Mouse (Mus musculus): ENCODE data around the gene Lmf1. TPM values are rescaled to one million over a fixed set of nuclear protein-coding genes. Genes with fewer than 3 reads are reported as not detected.
A peak's percentile ranks its signal among the peaks of the same experiment; 100 is the strongest.

Lmf1 gene
- polyA plus RNA-seq, 1 experiment from 2014 or later = 40.6 TPM

DNA sequence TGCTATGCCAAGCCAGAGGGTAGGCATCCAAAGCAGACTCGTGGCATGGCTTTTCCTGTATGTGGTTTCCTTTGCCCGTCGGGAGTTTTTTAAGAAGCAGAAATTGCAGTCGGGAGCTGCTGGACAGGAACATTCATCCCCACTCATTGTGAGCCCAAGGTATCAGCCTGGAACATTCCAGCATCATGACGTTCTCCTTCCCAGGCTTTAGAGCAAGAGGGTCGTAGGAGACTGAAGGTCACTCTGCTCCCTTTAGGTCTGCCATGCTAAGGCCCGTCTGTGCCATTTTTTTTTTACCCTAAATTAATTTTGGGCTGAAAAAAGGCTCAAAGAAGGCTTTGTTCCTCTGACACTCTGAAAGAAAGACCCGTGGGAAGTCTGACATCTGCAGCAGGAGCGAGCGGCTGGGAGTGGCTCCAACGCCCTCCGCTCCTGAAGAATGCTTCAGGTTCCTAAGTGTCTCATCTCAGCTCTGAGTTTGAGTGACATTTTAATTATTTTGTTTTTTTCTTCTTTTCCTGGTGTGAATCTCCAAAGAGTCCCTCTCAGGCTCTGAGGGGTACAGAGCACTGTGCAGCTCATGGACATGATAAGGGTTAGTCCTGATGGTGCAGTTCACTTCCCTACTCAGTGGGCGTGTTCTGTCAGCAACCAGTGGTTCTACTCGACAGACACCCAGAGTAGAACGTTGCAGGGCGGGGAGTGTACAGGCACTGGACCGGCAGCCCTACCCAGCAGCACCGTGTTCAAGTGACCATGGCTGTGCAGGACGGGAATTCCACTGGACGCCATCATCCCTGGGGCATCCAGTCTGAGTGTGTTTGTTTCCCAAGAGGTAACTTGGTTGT lies 47.5 kb downstream of the Lmf1 start:
- ATAC-seq = peak; percentile 60
- Histone ChIP-seq H3K9ac (ENCODE audit: low read depth, low read length) (no peak overlapping the region), H3K36me3 (ENCODE audit: control insufficient read depth, insufficient read depth, low read length) (no peaks in the 10 kb centered on the region), H3K4me2 (ENCODE audit: low read depth, low read length) (no peak overlapping the region), H3K4me3 (ENCODE audit: low read length) (no peak overlapping the region), H3K9me3 (ENCODE audit: control insufficient read depth, low read length) (no peaks in the 10 kb centered on the region), H3K27me3 (replicated peaks; ENCODE audit: control insufficient read depth, insufficient read depth, low read length) (no peaks in the 10 kb centered on the region), H3K4me1 (ENCODE audit: control insufficient read depth, insufficient read depth, low read length) (no peaks in the 10 kb centered on the region), H3K27ac (ENCODE audit: low read length) (peak overlapping the region; percentile 33; the same call in 1 of the 2 replicates)
- 69% methylated on average over 20 of the region's 20 CpGs for WGBS

DNA sequence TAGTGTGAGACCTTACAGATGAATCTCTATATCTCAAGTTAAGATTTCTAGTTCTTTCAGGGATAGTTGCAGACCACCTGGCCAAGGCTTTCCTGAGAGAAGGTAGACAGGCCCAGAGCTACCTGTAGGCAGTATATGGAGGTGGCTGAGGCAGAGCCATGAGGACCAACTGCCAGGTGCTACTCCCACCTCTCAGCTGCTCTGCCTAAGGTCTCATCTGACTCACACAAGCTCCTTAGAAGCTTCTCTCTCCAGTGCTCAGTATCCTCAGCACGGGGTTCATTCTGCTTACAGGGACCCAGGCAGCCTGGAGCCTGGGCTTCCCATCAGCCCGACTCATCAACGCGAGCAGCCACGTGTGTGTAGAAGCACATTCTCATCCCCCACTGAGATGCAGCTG lies 51.4 kb downstream of the Lmf1 start:
- no peaks in the 10 kb centered on the region for H3K27me3 ChIP-seq (replicated peaks; ENCODE audit: control insufficient read depth, insufficient read depth, low read length)
- H3K27ac ChIP-seq (ENCODE audit: low read length) = no peak overlapping the region
- H3K4me3 ChIP-seq (ENCODE audit: low read length) = no peak overlapping the region
- H3K9ac ChIP-seq (ENCODE audit: low read depth, low read length) = no peak overlapping the region
- H3K4me2 ChIP-seq (ENCODE audit: low read depth, low read length) = no peak overlapping the region
- H3K36me3 ChIP-seq (ENCODE audit: control insufficient read depth, insufficient read depth, low read length) = 0 out of 2 replicates have a peak, but pooled peaks cover 4% of the 10 kb centered on the region
- no peaks in the 10 kb centered on the region; the same call in 1 of the 2 replicates for H3K4me1 ChIP-seq (ENCODE audit: control insufficient read depth, insufficient read depth, low read length)
- no peaks in the 10 kb centered on the region for H3K9me3 ChIP-seq (ENCODE audit: control insufficient read depth, low read length)
- no peak for ATAC-seq
- WGBS = 85% methylated on average over 5 of the region's 5 CpGs

DNA sequence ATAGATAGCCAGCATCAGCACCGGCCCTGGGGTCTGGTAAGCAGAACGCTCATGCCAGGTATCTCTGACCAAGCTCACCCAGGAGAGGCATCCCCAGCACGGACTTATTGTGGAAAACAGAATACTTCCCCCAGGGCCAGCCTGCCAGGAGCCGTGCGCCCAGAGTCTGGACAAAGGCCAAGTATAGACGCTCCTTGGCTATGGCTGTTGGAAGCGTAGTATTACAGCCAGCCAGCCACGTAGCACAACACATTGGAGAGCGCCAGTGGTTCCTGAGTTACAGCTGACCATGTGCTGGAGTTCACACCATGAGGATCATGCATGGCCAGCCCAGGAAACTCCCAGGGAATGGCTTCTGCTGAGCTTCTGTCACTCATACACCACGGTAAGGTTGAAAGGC lies 55.2 kb downstream of the Lmf1 start:
- WGBS = 80% methylated on average over 10 of the region's 10 CpGs
- H3K9me3 ChIP-seq (ENCODE audit: control insufficient read depth, low read length) = no peaks in the 10 kb centered on the region

DNA sequence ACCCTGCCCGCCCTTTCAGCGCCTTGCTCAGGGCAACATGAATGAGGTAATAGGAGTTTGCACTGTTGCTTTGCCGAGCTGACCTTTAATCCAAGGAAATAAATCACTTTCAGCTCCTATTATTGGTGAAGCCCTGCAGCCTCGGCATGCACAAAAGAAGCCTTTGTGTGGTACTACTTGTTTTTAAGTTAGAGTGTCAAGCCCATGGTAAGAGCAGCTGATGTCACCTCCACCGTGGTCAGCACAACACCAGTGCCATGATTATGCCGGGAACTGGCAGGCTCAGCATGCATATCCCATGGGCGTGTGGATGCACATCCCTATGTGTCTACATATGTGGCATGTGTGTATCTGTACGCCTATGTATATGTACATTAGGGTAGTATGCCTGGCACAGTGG lies 56.5 kb downstream of the Lmf1 start:
- peak; percentile 38; the same call in 1 of the 2 replicates for ATAC-seq
- no peak overlapping the region for H3K27ac ChIP-seq (ENCODE audit: low read length)
- no peak overlapping the region for H3K4me2 ChIP-seq (ENCODE audit: low read depth, low read length)
- no peaks in the 10 kb centered on the region for H3K9me3 ChIP-seq (ENCODE audit: control insufficient read depth, low read length)
- H3K36me3 ChIP-seq (ENCODE audit: control insufficient read depth, insufficient read depth, low read length) = 0 out of 2 replicates have a peak, but pooled peaks cover 4% of the 10 kb centered on the region
- H3K27me3 ChIP-seq (replicated peaks; ENCODE audit: control insufficient read depth, insufficient read depth, low read length) = no peaks in the 10 kb centered on the region
- peaks cover 4% of the 10 kb centered on the region; the same call in 1 of the 2 replicates for H3K4me1 ChIP-seq (ENCODE audit: control insufficient read depth, insufficient read depth, low read length)
- 40% methylated on average over 8 of the region's 8 CpGs for WGBS
- H3K4me3 ChIP-seq (ENCODE audit: low read length) = no peak overlapping the region
- no peak overlapping the region for H3K9ac ChIP-seq (ENCODE audit: low read depth, low read length)

More for the DNA sequence above, 55.2 kb downstream of the Lmf1 start:
- no peak overlapping the region for H3K4me2 ChIP-seq (ENCODE audit: low read depth, low read length)
- 0 out of 2 replicates have a peak, but pooled peaks cover 4% of the 10 kb centered on the region for H3K36me3 ChIP-seq (ENCODE audit: control insufficient read depth, insufficient read depth, low read length)
- ATAC-seq = no peak
- no peaks in the 10 kb centered on the region; the same call in 1 of the 2 replicates for H3K4me1 ChIP-seq (ENCODE audit: control insufficient read depth, insufficient read depth, low read length)
- no peak overlapping the region for H3K27ac ChIP-seq (ENCODE audit: low read length)
- H3K27me3 ChIP-seq (replicated peaks; ENCODE audit: control insufficient read depth, insufficient read depth, low read length) = no peaks in the 10 kb centered on the region
- H3K9ac ChIP-seq (ENCODE audit: low read depth, low read length) = no peak overlapping the region
- H3K4me3 ChIP-seq (ENCODE audit: low read length) = no peak overlapping the region

DNA sequence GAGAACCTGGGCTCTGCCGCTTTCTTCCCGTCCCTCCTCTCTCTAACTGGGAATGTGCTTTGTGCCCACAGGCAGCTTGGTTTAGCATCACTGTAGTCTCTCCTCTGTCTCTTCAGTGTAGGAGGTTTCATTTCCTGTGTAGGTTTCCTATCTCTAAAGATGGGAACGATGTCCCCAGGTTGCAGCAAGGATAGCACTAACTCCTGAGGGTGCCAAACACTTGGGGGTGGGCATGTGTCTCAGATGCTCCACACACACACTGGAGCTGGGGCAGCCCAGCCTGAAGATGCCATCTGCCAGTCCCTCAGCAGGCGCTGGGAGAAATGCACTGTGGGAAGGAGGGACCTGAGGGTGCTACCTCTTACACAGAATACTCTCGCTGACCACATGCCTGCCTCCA lies 56.9 kb downstream of the Lmf1 start:
- no peak overlapping the region for H3K27ac ChIP-seq (ENCODE audit: low read length)
- H3K27me3 ChIP-seq (replicated peaks; ENCODE audit: control insufficient read depth, insufficient read depth, low read length) = no peaks in the 10 kb centered on the region
- H3K4me3 ChIP-seq (ENCODE audit: low read length) = no peak overlapping the region
- H3K36me3 ChIP-seq (ENCODE audit: control insufficient read depth, insufficient read depth, low read length) = 0 out of 2 replicates have a peak, but pooled peaks cover 4% of the 10 kb centered on the region
- H3K9me3 ChIP-seq (ENCODE audit: control insufficient read depth, low read length) = no peaks in the 10 kb centered on the region
- H3K9ac ChIP-seq (ENCODE audit: low read depth, low read length) = no peak overlapping the region
- peaks cover 4% of the 10 kb centered on the region; the same call in 1 of the 2 replicates for H3K4me1 ChIP-seq (ENCODE audit: control insufficient read depth, insufficient read depth, low read length)
- no peak for ATAC-seq
- 87% methylated on average over 5 of the region's 5 CpGs for WGBS
- H3K4me2 ChIP-seq (ENCODE audit: low read depth, low read length) = no peak overlapping the region

DNA sequence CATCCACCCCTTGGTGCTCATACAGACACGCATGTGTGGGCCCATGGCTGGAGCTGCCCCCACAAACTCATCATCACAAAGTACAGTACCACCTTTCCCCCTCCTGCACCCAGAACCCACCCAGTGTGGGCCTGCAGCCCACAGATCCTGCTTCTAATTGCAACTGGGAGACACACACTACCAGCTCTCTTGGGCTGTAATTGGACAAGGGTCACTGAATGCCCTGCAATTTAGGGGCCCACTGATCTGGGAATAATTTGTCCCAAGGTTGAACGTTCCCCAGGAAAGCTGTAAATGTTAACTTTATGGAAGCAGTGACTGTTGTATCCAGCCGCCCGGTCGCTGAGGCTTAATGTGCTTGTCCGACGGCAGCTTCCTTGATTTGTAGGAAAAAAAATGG lies 59.1 kb downstream of the Lmf1 start:
- H3K4me2 ChIP-seq (ENCODE audit: low read depth, low read length) = no peak overlapping the region
- peaks cover 7% of the 10 kb centered on the region; the same call in 1 of the 2 replicates for H3K4me1 ChIP-seq (ENCODE audit: control insufficient read depth, insufficient read depth, low read length)
- no peaks in the 10 kb centered on the region for H3K36me3 ChIP-seq (ENCODE audit: control insufficient read depth, insufficient read depth, low read length)
- H3K27ac ChIP-seq (ENCODE audit: low read length) = peak overlapping the region; percentile 80
- 63% methylated on average over 7 of the region's 7 CpGs for WGBS
- no peaks in the 10 kb centered on the region for H3K9me3 ChIP-seq (ENCODE audit: control insufficient read depth, low read length)
- 0 out of 2 replicates have a peak overlapping the region, but pooled peaks have one; percentile 2 for H3K9ac ChIP-seq (ENCODE audit: low read depth, low read length)
- no peak overlapping the region for H3K4me3 ChIP-seq (ENCODE audit: low read length)
- peak; percentile 78 for ATAC-seq
- H3K27me3 ChIP-seq (replicated peaks; ENCODE audit: control insufficient read depth, insufficient read depth, low read length) = no peaks in the 10 kb centered on the region

DNA sequence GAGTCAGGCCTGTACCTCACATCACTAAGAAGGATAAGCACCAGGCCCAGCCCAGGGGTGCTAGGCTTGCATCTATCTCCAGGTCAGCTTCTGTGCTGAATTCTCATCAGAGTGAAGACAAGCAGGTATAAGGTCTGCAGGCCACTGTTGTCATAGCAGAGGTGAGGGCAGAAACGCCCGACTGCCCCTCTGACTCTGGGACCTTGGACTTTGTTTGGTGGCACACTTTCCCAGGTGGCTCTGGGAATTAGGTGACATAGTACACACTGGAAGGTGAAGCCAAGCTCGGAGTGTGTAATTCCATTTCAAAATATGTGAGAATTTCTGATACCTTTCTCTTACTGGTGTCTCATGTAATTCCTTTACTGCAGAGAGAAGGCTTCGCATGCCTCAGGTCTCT lies 59.6 kb downstream of the Lmf1 start:
- H3K27ac ChIP-seq (ENCODE audit: low read length) = peak overlapping the region; percentile 80
- ATAC-seq = peak; percentile 68
- H3K36me3 ChIP-seq (ENCODE audit: control insufficient read depth, insufficient read depth, low read length) = no peaks in the 10 kb centered on the region
- H3K4me1 ChIP-seq (ENCODE audit: control insufficient read depth, insufficient read depth, low read length) = peaks cover 7% of the 10 kb centered on the region; the same call in 1 of the 2 replicates
- H3K9me3 ChIP-seq (ENCODE audit: control insufficient read depth, low read length) = no peaks in the 10 kb centered on the region
- no peaks in the 10 kb centered on the region for H3K27me3 ChIP-seq (replicated peaks; ENCODE audit: control insufficient read depth, insufficient read depth, low read length)
- no peak overlapping the region for H3K4me2 ChIP-seq (ENCODE audit: low read depth, low read length)
- 67% methylated on average over 4 of the region's 4 CpGs for WGBS
- 0 out of 2 replicates have a peak overlapping the region, but pooled peaks have one; percentile 2 for H3K9ac ChIP-seq (ENCODE audit: low read depth, low read length)
- no peak overlapping the region for H3K4me3 ChIP-seq (ENCODE audit: low read length)

DNA sequence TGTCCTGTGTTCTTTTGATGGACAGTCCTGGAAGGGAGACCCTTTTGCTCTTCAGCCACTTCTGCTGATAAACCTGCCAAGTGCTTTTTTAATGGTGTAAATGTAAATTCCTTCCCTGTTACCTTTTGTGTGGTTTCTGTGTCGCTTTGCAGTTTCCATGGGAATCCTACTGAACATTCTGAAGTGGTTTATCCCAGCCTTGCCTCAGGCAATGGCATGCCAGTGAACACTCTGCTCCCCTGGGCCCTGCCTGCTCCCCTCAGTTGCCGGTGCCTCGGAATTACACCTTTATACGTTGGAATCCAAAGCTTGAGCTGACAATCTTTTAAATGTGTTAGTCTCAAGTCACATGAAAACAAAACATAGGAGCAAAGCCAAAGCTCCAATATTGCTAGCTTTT lies 62.1 kb downstream of the Lmf1 start:
- no peak overlapping the region for H3K4me3 ChIP-seq (ENCODE audit: low read length)
- H3K9ac ChIP-seq (ENCODE audit: low read depth, low read length) = no peak overlapping the region
- 74% methylated on average over 4 of the region's 4 CpGs for WGBS
- no peak for ATAC-seq
- no peak overlapping the region for H3K27ac ChIP-seq (ENCODE audit: low read length)
- H3K36me3 ChIP-seq (ENCODE audit: control insufficient read depth, insufficient read depth, low read length) = no peaks in the 10 kb centered on the region
- no peaks in the 10 kb centered on the region for H3K27me3 ChIP-seq (replicated peaks; ENCODE audit: control insufficient read depth, insufficient read depth, low read length)
- H3K4me2 ChIP-seq (ENCODE audit: low read depth, low read length) = no peak overlapping the region
- H3K9me3 ChIP-seq (ENCODE audit: control insufficient read depth, low read length) = no peaks in the 10 kb centered on the region
- H3K4me1 ChIP-seq (ENCODE audit: control insufficient read depth, insufficient read depth, low read length) = peaks cover 7% of the 10 kb centered on the region; the same call in 1 of the 2 replicates

DNA sequence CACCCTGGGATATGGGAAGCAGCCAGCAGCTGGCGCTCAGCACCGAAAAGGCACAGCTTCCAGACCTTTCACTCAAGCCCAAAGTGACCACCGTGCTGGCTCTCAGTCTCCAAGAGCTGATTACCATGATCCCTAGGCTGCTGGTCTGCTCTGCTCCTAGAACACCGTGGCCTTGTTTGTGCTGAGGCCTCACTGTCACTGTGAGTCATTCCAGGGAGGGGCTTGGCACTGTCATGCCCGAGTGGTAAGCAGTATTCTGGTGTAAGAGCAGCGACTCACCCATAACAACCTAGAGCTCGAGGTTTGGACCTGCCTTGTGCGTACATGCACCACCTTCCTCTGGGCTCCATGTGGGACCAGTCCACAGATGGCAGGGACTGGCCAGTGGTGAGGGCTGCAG lies 63.1 kb downstream of the Lmf1 start:
- peaks cover 7% of the 10 kb centered on the region; the same call in 1 of the 2 replicates for H3K4me1 ChIP-seq (ENCODE audit: control insufficient read depth, insufficient read depth, low read length)
- H3K27ac ChIP-seq (ENCODE audit: low read length) = no peak overlapping the region
- H3K36me3 ChIP-seq (ENCODE audit: control insufficient read depth, insufficient read depth, low read length) = no peaks in the 10 kb centered on the region
- no peaks in the 10 kb centered on the region for H3K27me3 ChIP-seq (replicated peaks; ENCODE audit: control insufficient read depth, insufficient read depth, low read length)
- no peak overlapping the region for H3K9ac ChIP-seq (ENCODE audit: low read depth, low read length)
- no peaks in the 10 kb centered on the region for H3K9me3 ChIP-seq (ENCODE audit: control insufficient read depth, low read length)
- peak; percentile 57; the same call in 1 of the 2 replicates for ATAC-seq
- H3K4me3 ChIP-seq (ENCODE audit: low read length) = no peak overlapping the region
- 70% methylated on average over 8 of the region's 8 CpGs for WGBS
- no peak overlapping the region for H3K4me2 ChIP-seq (ENCODE audit: low read depth, low read length)
